Mouse (Mus musculus) kidney, embryonic 16.5 days (tissue): Measurements from ENCODE around the gene Tbc1d8. TPM values are rescaled to one million over a fixed set of nuclear protein-coding genes. Genes with fewer than 3 reads are reported as not detected.

Source experiments
- polyA plus RNA-seq: library from polyadenylated mRNA; unstranded; fragments of >200 nt; fragmentation: Nextera tagmentation; extraction: Ambion mirVana; gene quantifications from 2 replicates; pipeline ENCODE4 v1.2.1, GENCODE M21; 2015

The Tbc1d8 gene
- polyA plus RNA-seq, 1 experiment from 2014 or later = 10.1 TPM

Other genes with a start within 250 kb of the Tbc1d8 start
- 464 and 479 TPM in 2 replicates for gene Rpl31, start 110.9 kb downstream of the Tbc1d8 start, polyA plus RNA-seq
- 14.6 and 15.6 TPM in 2 replicates for gene Cnot11, start 56.2 kb upstream of the Tbc1d8 start, polyA plus RNA-seq
- 25.8 and 32.6 TPM in 2 replicates for gene Rnf149, start 98.7 kb upstream of the Tbc1d8 start, polyA plus RNA-seq
- gene Creg2, start 172.7 kb upstream of the Tbc1d8 start, polyA plus RNA-seq = 0.04 and 0.08 TPM in 2 replicates
- gene Rfx8, start 242.2 kb upstream of the Tbc1d8 start, polyA plus RNA-seq = 0.17 and 0.21 TPM in 2 replicates